Mouse (Mus musculus): ENCODE results near the gene Max. TPM values are rescaled to one million over a fixed set of nuclear protein-coding genes. Genes with fewer than 3 reads are reported as not detected.

Gene Max
- polyA plus RNA-seq, 1 experiment from 2014 or later = 15.2 TPM

DNA sequence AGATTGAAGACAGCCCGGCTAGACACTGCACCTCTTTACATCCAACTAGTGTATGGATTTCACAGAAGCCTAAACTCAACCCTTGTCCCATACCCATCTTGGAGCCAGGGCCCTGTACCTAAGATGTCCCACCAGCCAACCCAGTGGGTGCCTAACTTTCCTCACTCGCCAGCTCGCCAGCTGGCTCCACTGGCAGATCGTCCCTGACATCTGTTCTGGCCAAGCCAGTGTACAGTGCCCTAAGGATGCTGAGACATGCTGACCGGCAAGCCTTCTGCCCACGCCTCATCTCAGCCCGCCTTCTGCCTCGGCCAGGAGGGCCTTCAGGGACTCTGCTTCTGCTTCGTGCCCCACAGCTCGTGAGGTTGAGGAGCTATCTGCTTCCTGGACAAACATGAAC, 25.8 kb downstream of the Max start:
- 93% methylated on average over 10 of the region's 10 CpGs for WGBS
- no peak for ATAC-seq (ENCODE audit: insufficient number of reproducible peaks, insufficient read depth, low FRiP score, low TSS enrichment, low read depth)
- Histone ChIP-seq H3K36me3 (peaks cover 65% of the 10 kb centered on the region), H3K9me3 (no peaks in the 10 kb centered on the region), H3K27ac (no peak overlapping the region), H3K9ac (replicated peaks) (no peak overlapping the region), H3K4me2 (no peak overlapping the region), H3K4me3 (replicated peaks) (no peak overlapping the region), H3K4me1 (replicated peaks) (no peaks in the 10 kb centered on the region), H3K27me3 (no peaks in the 10 kb centered on the region)

DNA sequence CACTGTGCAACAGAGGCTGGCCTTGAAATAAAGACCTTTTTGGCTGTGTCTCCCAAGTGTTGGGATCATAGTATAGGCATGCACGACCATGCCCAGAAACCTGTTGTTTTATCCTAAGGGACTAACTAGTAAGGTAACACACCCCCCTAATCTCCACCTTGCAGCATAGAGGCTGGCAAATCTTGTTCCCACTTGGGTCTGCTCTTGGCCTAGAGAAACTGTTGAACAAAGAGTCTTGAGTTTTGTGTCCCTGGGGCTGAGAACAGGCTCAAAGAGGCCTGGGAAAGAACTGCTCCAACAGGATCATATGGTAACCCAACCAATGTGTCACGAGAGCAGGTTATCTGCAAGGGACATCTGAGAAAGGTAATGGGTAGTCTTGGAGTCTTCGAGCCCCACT, 27.6 kb downstream of the Max start:
- H3K36me3 ChIP-seq = peaks cover 47% of the 10 kb centered on the region
- no peak overlapping the region for H3K27ac ChIP-seq
- no peak overlapping the region for H3K4me3 ChIP-seq (replicated peaks)
- no peaks in the 10 kb centered on the region for H3K9me3 ChIP-seq
- WGBS = 93% methylated on average over 3 of the region's 3 CpGs
- no peaks in the 10 kb centered on the region for H3K4me1 ChIP-seq (replicated peaks)
- no peaks in the 10 kb centered on the region for H3K27me3 ChIP-seq
- no peak for ATAC-seq (ENCODE audit: insufficient number of reproducible peaks, insufficient read depth, low FRiP score, low TSS enrichment, low read depth)
- no peak overlapping the region for H3K4me2 ChIP-seq
- no peak overlapping the region for H3K9ac ChIP-seq (replicated peaks)

DNA sequence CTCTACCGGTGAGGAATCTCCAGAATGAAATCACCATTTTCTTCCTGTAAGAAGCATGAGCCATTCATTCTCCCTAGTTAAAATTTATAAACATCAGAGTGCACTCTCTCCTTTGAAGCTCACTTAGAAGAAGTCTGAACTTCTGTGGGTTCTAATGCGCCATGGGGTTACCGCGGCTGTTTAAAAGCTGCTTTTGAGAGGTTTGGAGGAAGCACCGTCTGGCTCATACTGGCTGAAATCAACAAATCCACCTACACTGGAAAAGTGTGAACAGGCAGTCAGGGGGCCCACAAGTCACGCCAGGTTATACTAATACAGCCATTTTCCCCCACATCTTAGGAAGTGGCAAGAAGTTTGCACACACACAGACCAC, 29.3 kb downstream of the Max start:
- WGBS = 79% methylated on average over 6 of the region's 6 CpGs
- no peak overlapping the region for H3K27ac ChIP-seq
- H3K4me2 ChIP-seq = no peak overlapping the region
- H3K9ac ChIP-seq (replicated peaks) = no peak overlapping the region
- no peak overlapping the region for H3K4me3 ChIP-seq (replicated peaks)
- no peaks in the 10 kb centered on the region for H3K27me3 ChIP-seq
- H3K9me3 ChIP-seq = no peaks in the 10 kb centered on the region
- ATAC-seq (ENCODE audit: insufficient number of reproducible peaks, insufficient read depth, low FRiP score, low TSS enrichment, low read depth) = no peak
- H3K4me1 ChIP-seq (replicated peaks) = no peaks in the 10 kb centered on the region
- H3K36me3 ChIP-seq = peaks cover 30% of the 10 kb centered on the region

DNA sequence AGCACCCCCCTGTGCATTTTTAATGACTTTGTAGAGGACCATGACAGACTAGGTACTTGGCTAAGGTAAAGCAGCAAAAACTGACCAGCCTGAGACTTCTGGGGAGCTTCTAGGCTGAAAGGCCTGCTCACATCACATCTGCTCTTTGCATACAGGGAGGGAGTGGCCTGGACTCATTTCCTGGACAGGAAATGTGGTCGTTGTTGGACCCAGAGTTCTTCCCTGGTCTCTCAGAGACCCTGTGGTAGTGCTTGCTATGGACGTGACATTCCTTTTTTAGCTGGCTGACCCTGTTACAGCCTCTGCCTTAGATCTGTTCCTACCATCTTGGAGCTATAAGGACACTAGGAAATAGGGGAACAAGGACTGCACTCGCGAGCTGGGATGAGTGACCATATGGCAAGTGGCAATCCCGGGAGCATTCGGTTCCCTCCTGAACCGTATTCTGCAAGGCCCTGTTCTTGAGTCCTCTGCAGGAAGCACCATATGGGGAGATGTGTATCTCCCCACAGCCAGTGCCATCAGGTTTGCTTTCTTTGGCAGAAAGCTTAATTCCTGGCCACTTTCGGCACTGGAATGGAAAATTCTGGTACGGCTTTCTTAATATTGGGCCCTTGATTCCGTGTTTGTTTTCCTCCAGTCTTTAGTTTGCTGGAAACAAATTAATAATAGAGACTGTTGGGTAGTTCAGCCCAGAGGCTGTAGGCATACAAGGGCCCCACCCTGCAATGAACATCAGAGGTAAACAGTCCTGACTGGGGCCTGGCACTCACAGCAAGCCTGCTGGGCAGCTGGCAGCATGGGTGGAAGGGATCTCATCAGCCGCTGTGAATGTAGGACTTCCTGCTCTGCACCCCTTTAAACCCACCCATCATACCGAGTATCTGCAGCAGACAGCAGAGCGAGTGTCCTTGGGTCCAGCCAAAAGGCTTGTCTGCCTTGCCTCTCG, 30.0 kb downstream of the Max start:
- H3K27me3 ChIP-seq = no peaks in the 10 kb centered on the region
- no peak overlapping the region for H3K4me3 ChIP-seq (replicated peaks)
- H3K27ac ChIP-seq = no peak overlapping the region
- no peaks in the 10 kb centered on the region for H3K4me1 ChIP-seq (replicated peaks)
- H3K36me3 ChIP-seq = peaks cover 25% of the 10 kb centered on the region
- no peaks in the 10 kb centered on the region for H3K9me3 ChIP-seq
- H3K9ac ChIP-seq (replicated peaks) = no peak overlapping the region
- ATAC-seq (ENCODE audit: insufficient number of reproducible peaks, insufficient read depth, low FRiP score, low TSS enrichment, low read depth) = no peak
- no peak overlapping the region for H3K4me2 ChIP-seq
- 69% methylated on average over 14 of the region's 14 CpGs for WGBS

DNA sequence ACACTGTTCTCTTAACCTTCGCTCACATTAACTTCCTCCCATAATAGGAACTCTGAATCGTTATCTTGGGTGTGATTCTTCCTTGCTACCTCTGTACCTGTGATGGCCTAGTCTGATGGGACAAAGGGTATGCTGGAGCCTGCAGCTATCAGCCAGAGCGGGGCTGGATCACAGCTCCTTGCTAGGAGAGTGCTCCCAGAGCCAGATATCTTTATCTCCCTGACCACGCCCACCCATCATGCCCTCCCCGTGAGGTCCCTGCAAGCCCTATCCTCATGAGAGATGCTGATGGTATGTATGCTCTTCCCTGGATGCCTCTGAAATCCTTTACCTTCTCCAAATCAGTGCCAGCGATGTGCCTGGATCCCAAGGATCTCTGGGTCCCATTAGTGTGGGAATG, 31.8 kb downstream of the Max start:
- H3K36me3 ChIP-seq = peaks cover 8% of the 10 kb centered on the region; the same call in 1 of the 2 replicates
- no peak for ATAC-seq (ENCODE audit: insufficient number of reproducible peaks, insufficient read depth, low FRiP score, low TSS enrichment, low read depth)
- H3K27me3 ChIP-seq = no peaks in the 10 kb centered on the region
- no peaks in the 10 kb centered on the region for H3K9me3 ChIP-seq
- no peak overlapping the region for H3K4me2 ChIP-seq
- H3K9ac ChIP-seq (replicated peaks) = no peak overlapping the region
- H3K27ac ChIP-seq = no peak overlapping the region
- no peak overlapping the region for H3K4me3 ChIP-seq (replicated peaks)
- 63% methylated on average over 6 of the region's 6 CpGs for WGBS
- no peaks in the 10 kb centered on the region for H3K4me1 ChIP-seq (replicated peaks)

DNA sequence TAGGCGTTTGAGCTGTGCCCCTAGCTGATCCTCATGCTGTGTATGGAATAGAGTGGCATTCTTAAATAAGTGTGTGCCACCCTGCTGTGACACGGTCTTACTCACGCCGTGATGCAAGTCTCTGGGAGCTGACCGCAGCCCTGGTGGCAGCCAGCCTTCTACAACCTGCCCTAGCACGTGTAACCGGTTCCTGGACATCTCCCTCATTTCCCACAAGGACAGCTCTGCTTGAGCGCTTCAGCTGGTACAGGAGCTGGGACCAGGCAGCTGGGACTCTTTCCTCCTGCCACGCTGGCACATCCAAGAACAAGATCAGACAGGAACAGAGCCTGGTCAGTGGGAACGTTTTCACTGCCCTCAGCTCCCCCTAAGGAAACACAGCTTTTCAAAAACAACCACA, 34.5 kb downstream of the Max start:
- Histone ChIP-seq H3K36me3 (no peaks in the 10 kb centered on the region), H3K4me1 (replicated peaks) (no peaks in the 10 kb centered on the region), H3K4me2 (no peak overlapping the region), H3K9ac (replicated peaks) (no peak overlapping the region), H3K27ac (no peak overlapping the region), H3K27me3 (no peaks in the 10 kb centered on the region), H3K9me3 (no peaks in the 10 kb centered on the region), H3K4me3 (replicated peaks) (no peak overlapping the region)
- no peak for ATAC-seq (ENCODE audit: insufficient number of reproducible peaks, insufficient read depth, low FRiP score, low TSS enrichment, low read depth)
- WGBS = 64% methylated on average over 10 of the region's 10 CpGs

DNA sequence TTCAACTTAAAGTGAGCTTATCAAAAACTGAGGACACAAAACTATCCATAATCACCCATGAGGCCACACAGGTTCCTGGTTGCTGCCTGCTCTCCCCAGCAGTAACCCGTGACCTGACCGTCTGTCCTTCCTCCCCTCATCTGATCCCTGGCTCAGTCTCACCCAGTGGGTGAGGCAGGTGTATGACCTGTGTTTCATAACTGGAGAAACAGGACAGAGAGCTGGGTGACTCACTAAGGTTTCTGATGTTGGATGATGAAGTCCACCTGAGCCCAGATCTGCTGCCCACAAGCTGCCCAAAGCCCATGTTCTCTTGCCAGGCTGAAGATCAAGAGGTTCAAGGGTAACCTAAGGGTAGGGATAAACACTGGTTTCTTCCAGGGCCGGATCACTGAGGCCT, 35.0 kb downstream of the Max start:
- Histone ChIP-seq H3K4me3 (replicated peaks) (no peak overlapping the region), H3K27ac (no peak overlapping the region)

GRCm38 (mm10) chr12:76926338-76926945, 35.6 kb downstream of the Max start:
- H3K9ac ChIP-seq (replicated peaks) = no peak overlapping the region
- no peak for ATAC-seq (ENCODE audit: insufficient number of reproducible peaks, insufficient read depth, low FRiP score, low TSS enrichment, low read depth)
- no peak overlapping the region for H3K4me2 ChIP-seq
- H3K4me3 ChIP-seq (replicated peaks) = no peak overlapping the region
- WGBS = 82% methylated on average over 10 of the region's 10 CpGs
- no peak overlapping the region for H3K27ac ChIP-seq
- no peaks in the 10 kb centered on the region for H3K9me3 ChIP-seq
- H3K4me1 ChIP-seq (replicated peaks) = no peaks in the 10 kb centered on the region
- peaks cover 5% of the 10 kb centered on the region; the same call in 1 of the 2 replicates for H3K36me3 ChIP-seq
- no peaks in the 10 kb centered on the region for H3K27me3 ChIP-seq

More for the DNA sequence above, 35.0 kb downstream of the Max start:
- H3K4me2 ChIP-seq = no peak overlapping the region
- no peak for ATAC-seq (ENCODE audit: insufficient number of reproducible peaks, insufficient read depth, low FRiP score, low TSS enrichment, low read depth)
- H3K36me3 ChIP-seq = peaks cover 1% of the 10 kb centered on the region; the same call in 1 of the 2 replicates
- H3K9ac ChIP-seq (replicated peaks) = no peak overlapping the region
- H3K4me1 ChIP-seq (replicated peaks) = no peaks in the 10 kb centered on the region
- H3K9me3 ChIP-seq = no peaks in the 10 kb centered on the region
- H3K27me3 ChIP-seq = no peaks in the 10 kb centered on the region
- WGBS = 72% methylated on average over 3 of the region's 3 CpGs

DNA sequence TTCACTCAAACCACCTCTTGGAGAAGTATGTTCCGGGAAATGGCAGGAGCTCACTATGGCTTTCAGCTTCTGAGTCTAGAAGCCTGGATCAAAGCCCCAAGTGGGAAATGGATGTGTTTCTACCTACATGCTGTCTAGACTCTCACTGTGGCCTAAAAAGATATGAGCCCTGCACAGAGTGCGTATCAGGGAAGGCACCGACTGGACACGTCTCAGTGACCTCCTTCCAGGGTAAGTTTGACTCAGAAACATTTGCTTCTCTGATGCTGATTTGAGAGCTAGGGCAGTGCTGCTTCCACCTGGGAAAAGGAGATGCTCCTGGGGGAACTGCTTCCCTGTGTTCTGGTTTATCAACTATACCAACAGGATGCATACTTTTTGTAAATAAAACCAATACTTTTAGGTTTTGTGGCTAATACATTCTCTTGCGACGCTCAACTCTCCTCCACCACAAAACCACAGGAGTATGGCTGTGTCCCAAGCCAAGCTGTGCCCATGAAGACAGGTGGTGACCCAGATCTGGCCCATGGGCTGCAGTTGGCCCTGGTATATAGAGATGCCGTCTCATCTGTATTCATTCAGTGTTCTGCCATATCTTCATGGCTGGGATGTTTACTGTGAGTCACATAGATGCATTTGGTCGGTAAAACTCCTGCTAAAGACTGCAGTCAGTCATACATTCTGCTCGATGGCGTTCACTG, 36.9 kb downstream of the Max start:
- Histone ChIP-seq H3K4me1 (replicated peaks) (no peaks in the 10 kb centered on the region), H3K27me3 (no peaks in the 10 kb centered on the region), H3K4me3 (replicated peaks) (no peak overlapping the region), H3K27ac (no peak overlapping the region), H3K4me2 (no peak overlapping the region), H3K9me3 (no peaks in the 10 kb centered on the region), H3K36me3 (peaks cover 16% of the 10 kb centered on the region; the same call in 1 of the 2 replicates), H3K9ac (replicated peaks) (no peak overlapping the region)
- no peak for ATAC-seq (ENCODE audit: insufficient number of reproducible peaks, insufficient read depth, low FRiP score, low TSS enrichment, low read depth)
- 92% methylated on average over 10 of the region's 10 CpGs for WGBS

DNA sequence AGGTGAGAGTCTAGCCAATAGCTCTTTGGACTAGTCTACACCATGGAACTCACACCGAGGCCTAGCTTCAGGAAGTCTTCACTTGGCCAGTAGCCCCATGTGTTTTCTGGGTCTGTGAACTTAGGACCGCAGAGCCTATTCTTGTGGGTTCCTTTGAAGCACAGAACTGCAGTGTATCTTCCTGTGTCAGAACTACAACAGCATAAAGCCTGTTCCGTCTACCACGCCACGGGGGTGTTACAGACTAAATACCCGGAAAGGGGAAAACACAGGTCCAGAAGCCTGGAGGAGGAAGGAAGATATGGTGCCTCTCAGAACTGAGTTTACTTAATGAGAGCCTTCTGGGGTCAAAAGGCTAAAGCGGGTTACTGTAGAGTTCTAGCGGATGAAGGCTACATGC, 38.9 kb downstream of the Max start:
- no peaks in the 10 kb centered on the region for H3K4me1 ChIP-seq (replicated peaks)
- H3K27ac ChIP-seq = no peak overlapping the region
- peaks cover 21% of the 10 kb centered on the region; the same call in 1 of the 2 replicates for H3K36me3 ChIP-seq
- no peak for ATAC-seq (ENCODE audit: insufficient number of reproducible peaks, insufficient read depth, low FRiP score, low TSS enrichment, low read depth)
- no peaks in the 10 kb centered on the region for H3K27me3 ChIP-seq
- H3K4me3 ChIP-seq (replicated peaks) = no peak overlapping the region
- no peaks in the 10 kb centered on the region for H3K9me3 ChIP-seq
- WGBS = 94% methylated on average over 8 of the region's 8 CpGs
- no peak overlapping the region for H3K9ac ChIP-seq (replicated peaks)
- H3K4me2 ChIP-seq = no peak overlapping the region

GRCm38 (mm10) chr12:76920990-76921389, 41.0 kb downstream of the Max start:
- Histone ChIP-seq H3K4me1 (replicated peaks) (no peaks in the 10 kb centered on the region), H3K9me3 (no peaks in the 10 kb centered on the region), H3K27me3 (no peaks in the 10 kb centered on the region), H3K27ac (no peak overlapping the region), H3K4me2 (no peak overlapping the region), H3K4me3 (replicated peaks) (no peak overlapping the region), H3K9ac (replicated peaks) (no peak overlapping the region), H3K36me3 (peaks cover 39% of the 10 kb centered on the region; the same call in 1 of the 2 replicates)
- ATAC-seq (ENCODE audit: insufficient number of reproducible peaks, insufficient read depth, low FRiP score, low TSS enrichment, low read depth) = no peak
- WGBS = 84% methylated on average over 8 of the region's 8 CpGs
